20 mouse cellular contexts compared by ENCODE assay signal in the genomic region with DNA sequence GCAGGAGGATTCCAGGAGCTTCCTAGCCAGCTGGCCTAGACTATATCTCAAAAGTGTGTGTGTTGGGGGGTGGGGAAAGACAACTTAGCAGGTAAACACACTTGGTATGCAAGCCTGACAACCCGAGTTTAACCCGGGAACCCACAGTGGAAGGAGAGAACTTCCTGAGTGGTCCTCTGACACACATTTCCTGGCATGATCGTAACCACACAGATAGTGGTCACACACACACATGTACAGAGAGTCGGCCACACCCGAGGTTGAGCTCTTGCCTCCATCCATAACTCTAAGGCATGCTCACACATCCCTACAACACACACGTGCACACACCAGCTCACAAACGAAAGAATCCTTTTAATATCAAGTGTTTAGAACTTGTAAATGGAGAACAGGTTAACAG. TPM values are rescaled to one million over a fixed set of nuclear protein-coding genes. Genes with fewer than 3 reads are reported as not detected.
DNase-seq lines count a peak whose midpoint lies in the region; ATAC-seq and TF ChIP-seq lines count a peak whose summit lies in the region.
"Had no signal": no experiment of that assay in that cellular context is flagged by ENCODE, and none has a peak within 500 bp of the region (broad histone marks: within the 10 kb centered on the region; RNA-seq: fewer than 3 reads in every experiment).

No protein-coding gene starts in this region.

- no peak overlapping the region for H3K4me3 ChIP-seq in embryonic facial prominence, embryonic 13.5 days
- no peak overlapping the region for H3K4me3 ChIP-seq in embryonic facial prominence, embryonic 10.5 days
- no peak overlapping the region for H3K4me3 ChIP-seq in thymus, adult 2 months (ENCODE audit: control insufficient read depth, insufficient read depth, low read length)
- H3K4me3 ChIP-seq in liver, embryonic 11.5 days (ENCODE audit: low read depth, low read length), result no peak overlapping the region
- H3K4me3 ChIP-seq: embryonic facial prominence, embryonic 15.5 days; erythroblast, embryonic 14.5 days; forebrain, embryonic 10.5 days; gastrocnemius, adult 2 months; hindbrain, embryonic 15.5 days had no signal

- 0 out of 2 replicates have a peak, but pooled peaks cover 4% of the 10 kb centered on the region for H3K4me1 ChIP-seq in embryonic facial prominence, embryonic 13.5 days
- peaks cover 14% of the 10 kb centered on the region for H3K4me1 ChIP-seq in embryonic facial prominence, embryonic 10.5 days
- peaks cover 22% of the 10 kb centered on the region for H3K4me1 ChIP-seq in thymus, adult 2 months (replicated peaks; ENCODE audit: control insufficient read depth, insufficient read depth, low read length)
- 0 out of 2 replicates have a peak, but pooled peaks cover 1% of the 10 kb centered on the region for H3K4me1 ChIP-seq in liver, embryonic 11.5 days (replicated peaks; ENCODE audit: control insufficient read depth, insufficient read depth, low read length)
- H3K4me1 ChIP-seq: hindbrain, embryonic 15.5 days had no signal

- no peak for TF ChIP-seq POLR2A in thymus, adult 2 months (IDR thresholded peaks at IDR 0.05; ENCODE audit: control insufficient read depth, extremely low read depth, insufficient read depth, low read length, poor library complexity)

- 81% methylated on average over 7 of the region's 7 CpGs for WGBS in embryonic facial prominence, embryonic 13.5 days
- 81% methylated on average over 7 of the region's 7 CpGs for whole genome bisulfite sequencing in embryonic facial prominence, embryonic 10.5 days
- WGBS in thymus, adult 2 months, result 16% methylated on average over 7 of the region's 7 CpGs
- WGBS in liver, embryonic 11.5 days, result 38% methylated on average over 7 of the region's 7 CpGs

- no peak for DNase-seq in embryonic facial prominence, embryonic 10.5 days (ENCODE audit: low spot score)
- DNase-seq in thymus, adult 2 months, result peak; percentile 17
- DNase-seq in thymus, postnatal 4 days, result no peak
- DNase-seq in left cerebral cortex, postnatal 10 days (ENCODE audit: extremely low spot score in 1 of 2, low spot score in 2 of 2), result no peak
- DNase-seq in liver, embryonic 11.5 days (ENCODE audit: low spot score), result no peak
- DNase-seq: adrenal gland, postnatal 14 days; cerebellum, adult 2 months; cerebellum, postnatal 14 days; gastrocnemius, adult 2 months; gastrocnemius, postnatal 25 days; heart, postnatal 14 days had no signal

- intact Hi-C loops in left cerebral cortex, postnatal 10 days (cut with DNase I), result no loop called here

- no peak for TF ChIP-seq CTCF in thymus, adult 2 months (IDR thresholded peaks at IDR 0.05; ENCODE audit: borderline replicate concordance, control insufficient read depth, extremely low read depth, insufficient read depth, low read length, poor library complexity)

- H3K9me3 ChIP-seq in embryonic facial prominence, embryonic 13.5 days, result no peaks in the 10 kb centered on the region
- H3K9me3 ChIP-seq in embryonic facial prominence, embryonic 10.5 days, result no peaks in the 10 kb centered on the region
- no peaks in the 10 kb centered on the region for H3K9me3 ChIP-seq in liver, embryonic 11.5 days (ENCODE audit: control insufficient read depth, low read length)
- H3K9me3 ChIP-seq: embryonic facial prominence, embryonic 15.5 days; forebrain, embryonic 10.5 days; hindbrain, embryonic 15.5 days had no signal

- no peak for ATAC-seq in embryonic facial prominence, embryonic 13.5 days (ENCODE audit: insufficient number of reproducible peaks, insufficient read depth, low FRiP score, low TSS enrichment, low read depth)
- peak; percentile 78 for ATAC-seq in common myeloid progenitor, adult 5-6 weeks (replicated peaks; ENCODE audit: low read depth, poor library complexity, severe bottlenecking)
- peak; percentile 61; the same call in 1 of the 2 replicates for ATAC-seq in megakaryocyte progenitor cell, adult 5-6 weeks (replicated peaks; ENCODE audit: poor library complexity)
- no peak for ATAC-seq in liver, embryonic 11.5 days (replicated peaks; ENCODE audit: low FRiP score)
- ATAC-seq: activated CD4-positive, CD25-positive, alpha-beta regulatory T cell, adult 4 months; forebrain, embryonic 14.5 days had no signal

- H3K27ac ChIP-seq in embryonic facial prominence, embryonic 13.5 days, result no peak overlapping the region
- no peak overlapping the region for H3K27ac ChIP-seq in embryonic facial prominence, embryonic 10.5 days (replicated peaks)
- no peak overlapping the region for H3K27ac ChIP-seq in thymus, adult 2 months (ENCODE audit: control insufficient read depth, insufficient read depth, low read length)
- no peak overlapping the region for H3K27ac ChIP-seq in liver, embryonic 11.5 days (ENCODE audit: low read depth, low read length)
- H3K27ac ChIP-seq: embryonic facial prominence, embryonic 15.5 days; forebrain, embryonic 10.5 days; gastrocnemius, adult 2 months; hindbrain, embryonic 15.5 days had no signal

- H3K4me2 ChIP-seq in embryonic facial prominence, embryonic 13.5 days, result no peak overlapping the region
- no peak overlapping the region for H3K4me2 ChIP-seq in liver, embryonic 11.5 days
- H3K4me2 ChIP-seq: embryonic facial prominence, embryonic 15.5 days; hindbrain, embryonic 15.5 days had no signal

- no peaks in the 10 kb centered on the region; the same call in none of the 2 replicates for H3K36me3 ChIP-seq in embryonic facial prominence, embryonic 13.5 days
- H3K36me3 ChIP-seq in embryonic facial prominence, embryonic 10.5 days (replicated peaks), result peaks cover 5% of the 10 kb centered on the region
- no peaks in the 10 kb centered on the region for H3K36me3 ChIP-seq in thymus, adult 2 months (ENCODE audit: control insufficient read depth, insufficient read depth, low read length)
- no peaks in the 10 kb centered on the region for H3K36me3 ChIP-seq in liver, embryonic 11.5 days (ENCODE audit: control insufficient read depth, insufficient read depth, low read length)
- H3K36me3 ChIP-seq: embryonic facial prominence, embryonic 15.5 days; hindbrain, embryonic 15.5 days had no signal

- 0 out of 2 replicates have a peak overlapping the region, but pooled peaks have one; percentile 11 for H3K9ac ChIP-seq in embryonic facial prominence, embryonic 13.5 days
- no peak overlapping the region for H3K9ac ChIP-seq in liver, embryonic 11.5 days (ENCODE audit: low read depth, low read length)
- H3K9ac ChIP-seq: embryonic facial prominence, embryonic 15.5 days; hindbrain, embryonic 15.5 days had no signal

- no peaks in the 10 kb centered on the region for H3K27me3 ChIP-seq in embryonic facial prominence, embryonic 13.5 days
- H3K27me3 ChIP-seq in embryonic facial prominence, embryonic 10.5 days (replicated peaks; ENCODE audit: low read depth, poor library complexity, severe bottlenecking), result no peaks in the 10 kb centered on the region
- no peaks in the 10 kb centered on the region for H3K27me3 ChIP-seq in thymus, adult 2 months (ENCODE audit: control insufficient read depth, insufficient read depth, low read length)
- no peaks in the 10 kb centered on the region for H3K27me3 ChIP-seq in liver, embryonic 11.5 days (replicated peaks; ENCODE audit: control insufficient read depth, insufficient read depth, low read length)
- H3K27me3 ChIP-seq: embryonic facial prominence, embryonic 15.5 days; hindbrain, embryonic 15.5 days had no signal

RNA-seq across cellular contexts. Expression of gene Wdtc1, which starts 25.2 kb away (rescaled TPM):
- polyA plus RNA-seq in embryonic facial prominence, embryonic 13.5 days (2015; fragmentation: Nextera tagmentation; extraction: Ambion mirVana), result 13.9 and 14.3 TPM in 2 replicates
- 17.2 and 17.7 TPM in 2 replicates for polyA plus RNA-seq in embryonic facial prominence, embryonic 10.5 days (2016; fragmentation: Nextera tagmentation; extraction: Ambion mirVana)
- polyA plus RNA-seq in thymus, adult 2 months (2012; rRNA removed), result 107 and 124 TPM in 2 replicates
- total RNA-seq in common myeloid progenitor, adult 5-6 weeks (2017), result 9.3 and 12.6 TPM in 2 replicates
- 10.3 and 10.6 TPM in 2 replicates for total RNA-seq in megakaryocyte progenitor cell, adult 5-6 weeks (2015)
- 7.6 and 8.7 TPM in 2 replicates for total RNA-seq in megakaryocyte progenitor cell, adult 5-6 weeks (2017)
- 10 to 100 TPM; 48.7 to 49.0 TPM for total RNA-seq in left cerebral cortex, postnatal 10 days (2021)
- 14.0 and 14.5 TPM in 2 replicates for polyA plus RNA-seq in liver, embryonic 11.5 days (2014; fragmentation: Nextera tagmentation; extraction: Ambion mirVana)

RNA-seq across cellular contexts. Expression of gene Slc9a1, which starts 41.4 kb away (rescaled TPM):
- 8.6 and 9.4 TPM in 2 replicates for polyA plus RNA-seq in embryonic facial prominence, embryonic 13.5 days (2015; fragmentation: Nextera tagmentation; extraction: Ambion mirVana)
- 8.6 and 9.0 TPM in 2 replicates for polyA plus RNA-seq in embryonic facial prominence, embryonic 10.5 days (2016; fragmentation: Nextera tagmentation; extraction: Ambion mirVana)
- 77.9 and 89.8 TPM in 2 replicates for polyA plus RNA-seq in thymus, adult 2 months (2012; rRNA removed)
- 9.0 and 9.7 TPM in 2 replicates for total RNA-seq in common myeloid progenitor, adult 5-6 weeks (2017)
- total RNA-seq in megakaryocyte progenitor cell, adult 5-6 weeks (2015), result 15.1 and 16.1 TPM in 2 replicates
- 6.3 and 7.3 TPM in 2 replicates for total RNA-seq in megakaryocyte progenitor cell, adult 5-6 weeks (2017)
- total RNA-seq in left cerebral cortex, postnatal 10 days (2021), result 10 to 100 TPM; 37.3 to 40.9 TPM
- 6.9 and 7.7 TPM in 2 replicates for polyA plus RNA-seq in liver, embryonic 11.5 days (2014; fragmentation: Nextera tagmentation; extraction: Ambion mirVana)

RNA-seq across cellular contexts. Expression of gene Tmem222, which starts 50.5 kb away (rescaled TPM):
- 84.4 and 89.9 TPM in 2 replicates for polyA plus RNA-seq in embryonic facial prominence, embryonic 13.5 days (2015; fragmentation: Nextera tagmentation; extraction: Ambion mirVana)
- 81.4 and 86.7 TPM in 2 replicates for polyA plus RNA-seq in embryonic facial prominence, embryonic 10.5 days (2016; fragmentation: Nextera tagmentation; extraction: Ambion mirVana)
- 134 and 143 TPM in 2 replicates for polyA plus RNA-seq in thymus, adult 2 months (2012; rRNA removed)
- 20.4 and 21.7 TPM in 2 replicates for total RNA-seq in common myeloid progenitor, adult 5-6 weeks (2017)
- total RNA-seq in megakaryocyte progenitor cell, adult 5-6 weeks (2015), result 43.2 and 50.8 TPM in 2 replicates
- 17.4 TPM in 2 replicates for total RNA-seq in megakaryocyte progenitor cell, adult 5-6 weeks (2017)
- total RNA-seq in left cerebral cortex, postnatal 10 days (2021), result 10 to 100 TPM; 82.1 to 82.4 TPM
- polyA plus RNA-seq in liver, embryonic 11.5 days (2014; fragmentation: Nextera tagmentation; extraction: Ambion mirVana), result 73.5 and 74.2 TPM in 2 replicates

Comparison
In these comparisons a context has a peak if more than half of its experiments do, and no peak if none do; other contexts are left out.
1. ATAC-seq: peak in common myeloid progenitor, adult 5-6 weeks (single experiment) and megakaryocyte progenitor cell, adult 5-6 weeks (single experiment); none in embryonic facial prominence, embryonic 13.5 days (single experiment) and liver, embryonic 11.5 days (single experiment).